Mouse (Mus musculus) limb, embryonic 11.5 days (tissue): ENCODE results near the gene Slc35b4. TPM values are rescaled to one million over a fixed set of nuclear protein-coding genes. Genes with fewer than 3 reads are reported as not detected.

Experiments used
- ATAC-seq: fragments of 200-750 bp; cut with Nextera tagmentation; 2 replicates; pipeline ENCODE4 v1.8.0; 2017; ENCODE audit warnings: low read depth; ENCODE audit not compliant: insufficient number of reproducible peaks, low FRiP score, low TSS enrichment
- DNase-seq: peaks from one replicate; pipeline ENCODE4 v3.0.0-alpha.2; 2015; ENCODE audit warnings: low spot score
- H3K27ac ChIP-seq: fragments of 300-500 bp; sonication (generic); replicated peaks from 2 replicates; pipeline ENCODE4 v1.5.1; 2014; ENCODE audit warnings: low read depth, mild to moderate bottlenecking, low read length
- H3K27me3 ChIP-seq: fragments of 300-500 bp; sonication (generic); 2 replicates; pipeline ENCODE4 v1.6.1; 2014; ENCODE audit warnings: mild to moderate bottlenecking, low read length, mixed read lengths; ENCODE audit not compliant: control insufficient read depth, insufficient read depth
- H3K36me3 ChIP-seq: fragments of 300-500 bp; sonication (generic); 2 replicates; pipeline ENCODE4 v1.6.1; 2014; ENCODE audit warnings: mild to moderate bottlenecking, low read length, moderate library complexity, mixed read lengths; ENCODE audit not compliant: control insufficient read depth, insufficient read depth
- H3K4me1 ChIP-seq: fragments of 300-500 bp; sonication (generic); 2 replicates; pipeline ENCODE4 v1.6.1; 2014; ENCODE audit warnings: low read length, mixed read lengths; ENCODE audit not compliant: control insufficient read depth, insufficient read depth
- H3K4me2 ChIP-seq: fragments of 300-500 bp; sonication (generic); 2 replicates; pipeline ENCODE4 v1.6.1; 2014; ENCODE audit warnings: low read depth, mild to moderate bottlenecking, moderate library complexity; ENCODE audit not compliant: severe bottlenecking
- H3K4me3 ChIP-seq: fragments of 300-500 bp; sonication (generic); 2 replicates; pipeline ENCODE4 v1.5.1; 2014; ENCODE audit warnings: low read depth, low read length
- H3K9ac ChIP-seq: fragments of 300-500 bp; sonication (generic); 2 replicates; pipeline ENCODE4 v1.6.1; 2014; ENCODE audit warnings: mild to moderate bottlenecking, low read length
- H3K9me3 ChIP-seq: fragments of 300-500 bp; sonication (generic); 2 replicates; pipeline ENCODE4 v1.6.1; 2016; ENCODE audit warnings: low read length; ENCODE audit not compliant: control insufficient read depth
- WGBS: fragments of 180-500 bp; shearing (Covaris S2); extraction: QIAGEN DNeasy Blood & Tissue Kit; methylation state at CpG from one replicate; pipeline ENCODE4 v1.1.7; 2014; 5-methylcytosine and 5-hydroxymethylcytosine counted together
- polyA plus RNA-seq: library from polyadenylated mRNA; unstranded; fragments of >200 nt; fragmentation: Nextera tagmentation; extraction: Ambion mirVana; gene quantifications from 2 replicates; pipeline ENCODE4 v1.2.1, GENCODE M21; 2014

Slc35b4 gene
- polyA plus RNA-seq, 1 experiment from 2014 or later = 47.3 TPM

- 92% methylated on average over 9 of the region's 9 CpGs for WGBS
- DNase-seq (no peak), ATAC-seq (no peak)
- Histone ChIP-seq H3K9me3 (no peaks in the 10 kb centered on the region), H3K4me3 (no peak overlapping the region), H3K4me1 (no peaks in the 10 kb centered on the region), H3K4me2 (no peak overlapping the region), H3K9ac (no peak overlapping the region), H3K27me3 (no peaks in the 10 kb centered on the region), H3K27ac (no peak overlapping the region), H3K36me3 (no peaks in the 10 kb centered on the region)
Measured at GRCm38 (mm10) chr6:34132391-34132790, 44.5 kb downstream of the Slc35b4 start.

- no peaks in the 10 kb centered on the region for H3K9me3 ChIP-seq
Measured at GRCm38 (mm10) chr6:34129261-34129660, 47.6 kb downstream of the Slc35b4 start.

GRCm38 (mm10) chr6:34124401-34124800 is 52.5 kb downstream of the Slc35b4 start:
- no peak overlapping the region for H3K4me3 ChIP-seq
- H3K36me3 ChIP-seq = no peaks in the 10 kb centered on the region
- ATAC-seq = no peak
- H3K4me1 ChIP-seq = no peaks in the 10 kb centered on the region
- no peak overlapping the region for H3K9ac ChIP-seq
- no peak overlapping the region for H3K27ac ChIP-seq
- no peak overlapping the region for H3K4me2 ChIP-seq
- no peak for DNase-seq
- no peaks in the 10 kb centered on the region for H3K27me3 ChIP-seq
- no peaks in the 10 kb centered on the region for H3K9me3 ChIP-seq
- WGBS = 89% methylated on average over 2 of the region's 2 CpGs

More at GRCm38 (mm10) chr6:34129261-34129660, 47.6 kb downstream of the Slc35b4 start:
- Histone ChIP-seq H3K9ac (no peak overlapping the region), H3K27ac (no peak overlapping the region), H3K4me1 (no peaks in the 10 kb centered on the region), H3K27me3 (no peaks in the 10 kb centered on the region), H3K4me2 (no peak overlapping the region), H3K4me3 (no peak overlapping the region), H3K36me3 (no peaks in the 10 kb centered on the region)
- WGBS = 68% methylated on average over 2 of the region's 2 CpGs
- DNase-seq (no peak), ATAC-seq (no peak)

- ATAC-seq = peak; percentile 77
- Histone ChIP-seq H3K9me3 (no peaks in the 10 kb centered on the region), H3K27ac (no peak overlapping the region), H3K36me3 (no peaks in the 10 kb centered on the region), H3K4me1 (no peaks in the 10 kb centered on the region), H3K4me3 (no peak overlapping the region), H3K9ac (no peak overlapping the region), H3K27me3 (no peaks in the 10 kb centered on the region), H3K4me2 (no peak overlapping the region)
- WGBS = 64% methylated on average over 7 of the region's 7 CpGs
- no peak for DNase-seq
Measured at GRCm38 (mm10) chr6:34116838-34117478, 60.0 kb downstream of the Slc35b4 start.

- H3K4me3 ChIP-seq = no peak overlapping the region
- no peak overlapping the region for H3K9ac ChIP-seq
- no peaks in the 10 kb centered on the region for H3K36me3 ChIP-seq
- no peaks in the 10 kb centered on the region for H3K9me3 ChIP-seq
- 0 out of 2 replicates have a peak, but pooled peaks cover 2% of the 10 kb centered on the region for H3K4me1 ChIP-seq
- DNase-seq = no peak
- WGBS = 83% methylated on average over 6 of the region's 6 CpGs
- no peak overlapping the region for H3K4me2 ChIP-seq
- no peak overlapping the region for H3K27ac ChIP-seq
- no peaks in the 10 kb centered on the region for H3K27me3 ChIP-seq
- no peak for ATAC-seq
Measured at GRCm38 (mm10) chr6:34111406-34111805, 65.5 kb downstream of the Slc35b4 start.

GRCm38 (mm10) chr6:34110571-34110970 is 66.3 kb downstream of the Slc35b4 start:
- whole genome bisulfite sequencing = 42% methylated on average over 10 of the region's 10 CpGs
- DNase-seq = no peak
- 0 out of 2 replicates have a peak, but pooled peaks cover under 1% of the 10 kb centered on the region for H3K27me3 ChIP-seq
- no peak for ATAC-seq
- H3K4me2 ChIP-seq = no peak overlapping the region
- no peak overlapping the region for H3K27ac ChIP-seq
- no peaks in the 10 kb centered on the region for H3K9me3 ChIP-seq
- H3K9ac ChIP-seq = no peak overlapping the region
- H3K4me1 ChIP-seq = 0 out of 2 replicates have a peak, but pooled peaks cover 2% of the 10 kb centered on the region
- no peak overlapping the region for H3K4me3 ChIP-seq
- H3K36me3 ChIP-seq = no peaks in the 10 kb centered on the region

Other genes starting within 250 kb of the Slc35b4 start
- 0.59 and 0.67 TPM in 2 replicates for gene Lrguk, start 147.7 kb downstream of the Slc35b4 start, polyA plus RNA-seq
- 217 and 219 TPM in 2 replicates for gene Akr1b3, start 140.4 kb upstream of the Slc35b4 start, polyA plus RNA-seq
- gene Akr1b8, start 177.0 kb upstream of the Slc35b4 start, polyA plus RNA-seq = 9.0 and 11.1 TPM in 2 replicates
- 17.7 and 18.6 TPM in 2 replicates for gene Akr1b10, start 207.1 kb upstream of the Slc35b4 start, polyA plus RNA-seq
- gene Akr1b7, start 235.2 kb upstream of the Slc35b4 start, polyA plus RNA-seq = 0.15 and 0.20 TPM in 2 replicates